Mouse (Mus musculus): ENCODE measurements around the gene Brd7.

The Brd7 gene

DNA sequence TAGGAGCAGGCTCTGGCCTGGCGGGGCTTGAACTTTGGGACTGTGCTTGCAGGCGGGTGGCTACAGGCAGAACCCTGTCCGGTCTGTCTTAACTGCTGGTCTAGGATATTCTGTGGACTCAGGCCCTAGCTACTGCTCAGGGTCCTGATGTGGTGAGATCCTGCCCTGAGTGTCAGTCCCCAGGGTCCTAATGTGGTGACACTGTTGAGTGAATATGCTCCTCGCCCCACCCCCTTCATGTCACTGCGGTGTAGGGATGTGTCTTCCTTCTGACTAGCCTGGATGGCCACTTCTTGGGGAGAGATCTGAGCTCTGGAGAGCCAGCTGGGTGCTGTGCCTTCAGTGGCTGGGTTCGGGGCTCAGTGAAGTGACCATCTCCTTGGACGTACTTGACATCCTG is 52.1 kb downstream of the Brd7 start:
- DNase-seq (ENCODE audit: low spot score in 2 of 2) = no peak

DNA sequence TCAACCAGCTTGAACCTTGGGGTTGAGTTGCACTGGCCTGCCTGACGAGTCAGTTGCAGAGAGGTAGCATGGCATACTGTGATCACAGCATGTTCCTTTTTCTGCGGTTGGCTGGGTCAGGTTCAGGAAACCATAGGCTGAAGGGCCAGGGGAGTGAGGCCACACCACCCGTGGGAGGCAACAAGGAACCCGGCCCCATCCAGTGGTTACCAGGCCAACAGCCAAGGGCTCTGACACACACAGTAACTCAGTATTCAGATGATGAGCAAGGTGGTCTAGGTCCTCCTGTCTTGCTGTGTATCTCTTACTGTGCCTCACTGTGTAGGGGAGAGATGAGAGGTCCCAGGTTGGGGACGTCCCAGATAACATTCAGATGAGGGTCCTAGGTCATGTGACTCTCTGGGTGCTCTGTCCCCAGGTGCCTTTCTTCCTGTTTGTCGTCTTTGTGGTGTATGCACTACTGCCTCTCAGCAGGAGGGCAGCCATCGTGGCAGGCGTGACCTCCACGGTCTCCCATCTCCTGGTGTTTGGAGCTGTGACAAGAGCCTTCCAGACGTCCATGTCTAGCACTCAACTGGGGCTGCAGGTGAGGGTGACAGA is 52.6 kb downstream of the Brd7 start:
- no peak for DNase-seq (ENCODE audit: low spot score in 2 of 2)

DNA sequence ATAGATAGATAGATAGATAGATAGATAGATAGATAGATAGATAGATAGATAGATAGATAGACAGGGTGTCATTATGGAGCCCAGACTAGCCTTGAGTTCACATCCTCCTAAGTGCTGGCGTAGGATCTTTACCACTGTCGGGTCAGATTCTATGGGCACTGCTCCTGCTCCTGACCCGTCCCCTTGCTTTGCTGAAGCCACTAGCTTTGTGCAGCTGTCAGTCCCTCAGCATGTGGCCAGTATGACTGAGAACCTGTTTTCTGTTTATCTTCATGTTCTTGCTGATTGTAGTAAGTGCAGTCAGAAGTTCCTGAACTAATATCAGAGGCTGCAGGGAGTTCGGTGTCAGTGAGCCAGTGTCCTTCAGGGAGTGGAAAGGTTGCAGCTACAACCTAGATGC is 54.3 kb downstream of the Brd7 start:
- DNase-seq (ENCODE audit: low spot score in 2 of 2) = no peak

DNA sequence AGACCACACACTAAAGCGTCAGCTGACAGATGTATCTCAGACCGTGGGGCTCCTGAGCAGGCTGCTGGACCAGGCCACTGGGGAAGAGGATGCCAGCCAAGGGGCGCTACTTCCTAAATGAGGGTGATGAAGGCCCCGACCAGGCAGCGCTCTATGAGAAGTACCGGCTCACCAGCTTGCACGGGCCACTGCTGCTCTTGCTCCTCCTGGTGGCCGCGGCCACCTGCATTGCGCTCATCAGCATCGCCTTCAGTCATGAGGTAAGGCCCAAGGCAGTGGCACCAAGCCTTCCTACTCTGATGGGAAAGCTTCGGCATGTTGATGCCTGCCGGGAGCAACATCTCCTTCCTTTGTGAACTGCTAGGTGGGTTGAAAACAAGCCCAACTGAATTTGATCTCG is 55.5 kb downstream of the Brd7 start:
- DNase-seq (ENCODE audit: low spot score in 2 of 2) = no peak

GRCm38 (mm10) chr8:88305814-88306213 is 56.2 kb downstream of the Brd7 start:
- DNase-seq (ENCODE audit: low spot score in 2 of 2) = no peak

GRCm38 (mm10) chr8:88301589-88302437 is 60.2 kb downstream of the Brd7 start:
- DNase-seq (ENCODE audit: low spot score in 2 of 2) = no peak

DNA sequence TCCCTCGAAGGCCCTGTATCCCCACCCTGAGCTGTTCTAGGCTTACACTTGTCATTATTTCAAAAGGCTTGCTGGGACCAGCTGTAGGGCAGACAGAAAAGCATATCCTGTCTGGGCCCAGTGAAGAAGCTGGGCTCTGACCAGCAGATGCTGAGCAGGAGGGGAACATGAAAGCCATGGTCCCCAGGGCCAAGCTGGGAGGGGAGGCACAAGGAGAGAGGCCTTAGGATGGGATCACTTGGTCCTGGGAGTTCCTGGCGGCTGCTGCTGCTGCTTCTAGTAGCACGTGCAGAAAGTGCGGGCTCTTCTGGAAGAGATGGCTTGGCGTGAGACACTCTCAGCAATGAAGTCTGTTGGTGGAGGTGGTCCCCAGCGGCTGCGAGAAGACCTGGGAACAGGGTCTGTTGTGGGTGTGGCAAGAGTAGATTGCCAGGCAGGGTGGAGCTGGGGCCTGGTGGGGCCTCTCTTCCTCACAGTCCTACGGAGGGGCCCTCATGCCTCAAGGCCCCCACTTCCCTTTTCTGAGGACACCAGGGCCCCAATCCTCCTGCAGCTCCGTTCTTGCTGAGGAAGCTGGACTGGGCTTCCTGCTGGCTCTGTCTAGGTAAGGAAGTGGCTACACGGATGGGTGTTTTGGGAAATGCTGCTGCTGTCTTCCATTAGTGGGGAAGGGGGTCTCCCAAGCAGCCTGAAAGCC is 61.9 kb downstream of the Brd7 start:
- DNase-seq (ENCODE audit: low spot score in 2 of 2) = no peak

GRCm38 (mm10) chr8:88298733-88299103 is 63.3 kb downstream of the Brd7 start:
- no peak for DNase-seq (ENCODE audit: low spot score in 2 of 2)

DNA sequence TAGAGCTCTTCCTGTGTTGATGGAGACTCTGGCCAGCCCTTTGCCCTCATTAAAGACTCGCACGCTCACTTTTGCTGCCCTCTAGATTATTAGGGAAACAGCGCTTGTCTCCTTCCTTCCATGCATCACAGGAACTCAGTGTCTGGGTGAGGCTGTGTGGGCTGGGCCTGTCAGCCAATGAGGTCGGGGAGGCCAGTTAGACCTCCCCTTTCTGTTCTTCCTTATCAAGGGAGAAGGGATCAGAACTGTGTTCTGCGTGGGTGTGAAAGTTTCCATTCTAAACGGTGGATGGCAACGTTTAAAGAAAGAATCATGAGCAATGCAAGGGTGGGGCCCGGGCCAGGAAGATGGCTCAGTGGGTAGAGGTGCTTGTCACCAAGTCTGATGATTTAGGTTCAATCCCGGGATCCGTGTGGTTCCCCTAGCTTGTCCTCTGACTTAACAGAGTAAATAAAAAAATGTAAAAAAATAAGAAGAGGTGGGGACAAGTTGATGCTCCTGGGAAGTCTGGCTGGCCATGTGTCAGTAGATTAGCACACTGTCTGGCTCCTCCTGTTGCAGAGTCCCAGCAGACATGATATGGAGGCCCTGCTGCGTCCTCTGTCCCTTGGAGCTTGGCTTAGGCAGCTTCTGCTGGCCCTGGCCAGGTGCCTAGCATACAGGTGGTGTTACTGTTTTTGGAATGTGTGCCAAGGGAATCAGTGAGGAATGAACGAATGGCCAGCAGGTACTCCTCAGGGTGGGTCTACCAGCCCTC is 63.8 kb downstream of the Brd7 start:
- no peak for DNase-seq (ENCODE audit: low spot score in 2 of 2)

GRCm38 (mm10) chr8:88294977-88295376 is 67.0 kb downstream of the Brd7 start:
- DNase-seq (ENCODE audit: low spot score in 2 of 2) = no peak

- no peak for DNase-seq (ENCODE audit: low spot score in 2 of 2)
Measured at GRCm38 (mm10) chr8:88293590-88294356, 68.2 kb downstream of the Brd7 start.

DNA sequence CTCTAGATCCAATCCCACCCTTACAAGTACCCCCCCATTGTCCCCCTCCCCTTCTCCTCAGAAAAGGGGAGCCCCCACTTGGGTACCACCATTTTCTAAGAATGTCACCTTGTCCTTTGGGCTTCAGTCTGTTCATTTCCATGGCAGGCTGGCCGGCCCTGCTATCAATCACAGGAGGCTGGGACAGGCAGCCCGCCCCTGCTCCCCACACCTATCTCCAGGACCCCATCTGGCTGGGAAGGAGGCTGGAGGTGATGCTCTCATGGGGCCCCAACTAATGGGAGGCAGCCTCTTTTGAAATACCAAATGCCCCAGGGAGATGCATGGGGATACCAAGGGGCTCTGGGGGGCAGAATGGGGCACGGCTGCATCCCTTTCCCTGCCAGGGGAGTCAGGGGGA is 69.1 kb downstream of the Brd7 start:
- DNase-seq (ENCODE audit: low spot score in 2 of 2) = no peak

DNA sequence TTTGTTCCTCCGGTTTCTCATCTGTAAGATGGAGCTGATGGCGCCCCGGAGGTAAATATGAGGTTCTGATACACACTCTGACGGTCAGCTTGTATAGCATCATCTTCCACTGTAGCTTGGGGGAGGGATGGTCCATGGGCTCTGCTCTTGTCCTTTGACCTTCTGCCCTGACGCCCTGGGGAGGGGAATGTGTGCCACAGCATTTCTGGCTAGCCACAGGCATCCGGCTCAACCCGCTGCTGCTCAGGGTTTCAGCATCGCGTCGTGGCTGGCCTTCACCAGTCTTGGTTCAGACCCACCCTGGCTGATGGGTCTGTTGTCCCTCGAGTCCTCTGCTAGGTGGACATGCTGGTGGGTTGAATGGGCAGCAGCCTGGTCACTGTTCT is 70.7 kb downstream of the Brd7 start:
- no peak for DNase-seq (ENCODE audit: low spot score in 2 of 2)

GRCm38 (mm10) chr8:88290326-88291304 is 71.4 kb downstream of the Brd7 start:
- no peak for DNase-seq (ENCODE audit: low spot score in 2 of 2)

- no peak for DNase-seq (ENCODE audit: low spot score in 2 of 2)
Measured at GRCm38 (mm10) chr8:88289901-88290300, 72.1 kb downstream of the Brd7 start.

GRCm38 (mm10) chr8:88288622-88289242 is 73.3 kb downstream of the Brd7 start:
- no peak for DNase-seq (ENCODE audit: low spot score in 2 of 2)

DNA sequence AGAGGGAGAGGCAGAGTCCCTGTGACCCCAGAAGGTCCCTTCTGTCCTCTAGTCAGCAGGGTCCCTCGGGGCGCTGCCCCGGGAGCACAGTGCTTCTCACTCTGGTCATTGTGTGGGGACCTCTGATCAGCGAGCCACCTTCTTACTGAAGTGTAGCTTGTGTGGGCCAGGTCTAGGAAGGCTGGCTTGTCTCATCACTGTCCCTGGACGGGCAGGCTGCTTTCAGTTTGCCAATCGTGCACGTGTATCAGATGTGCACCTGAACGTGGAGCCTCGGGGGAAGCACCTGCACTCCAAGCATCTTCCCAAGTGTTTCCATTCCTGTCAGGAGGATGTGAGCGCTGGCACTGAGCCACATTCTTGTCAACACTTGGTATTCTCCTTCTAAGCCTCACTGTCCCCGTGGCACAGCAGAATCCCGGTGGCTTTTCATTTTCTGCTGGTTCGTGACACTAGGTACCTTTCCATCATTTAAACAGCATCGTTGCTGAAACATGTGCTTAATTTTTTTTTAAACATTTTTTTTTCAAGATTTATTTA is 75.5 kb downstream of the Brd7 start:
- DNase-seq (ENCODE audit: low spot score in 2 of 2) = no peak

GRCm38 (mm10) chr8:88285469-88286356 is 76.3 kb downstream of the Brd7 start:
- no peak for DNase-seq (ENCODE audit: low spot score in 2 of 2)

All from frontal cortex, postnatal 14 days (tissue).